Mouse (Mus musculus) CD8-positive naive resting alpha-beta T cell, adult 2 months (primary cell): ENCODE measurements around the gene Ap1s1.

Source experiments
- DNase-seq, 2 experiments: peaks; one replicate each; pipeline ENCODE4 v3.0.0; 2022; ENCODE audit warnings: low read depth in 2 of 2, low spot score in 2 of 2

Ap1s1 gene

GRCm38 (mm10) chr5:137045402-137046323 is at the start of gene Ap1s1:
TSS of gene Ap1s1 (minus strand) at chr5:137046135.
- DNase-seq: peak; percentile 85 to 94

- DNase-seq: no peak
Observed at GRCm38 (mm10) chr5:137095135-137095534, 49.2 kb upstream of the Ap1s1 start.

- DNase-seq: no peak
Observed at GRCm38 (mm10) chr5:137093720-137094119, 47.8 kb upstream of the Ap1s1 start.

GRCm38 (mm10) chr5:137091560-137091959 is 45.6 kb upstream of the Ap1s1 start:
- DNase-seq: no peak

- DNase-seq: no peak
Observed at GRCm38 (mm10) chr5:137090870-137091269, 44.9 kb upstream of the Ap1s1 start.

GRCm38 (mm10) chr5:137087410-137087809 is 41.5 kb upstream of the Ap1s1 start:
- no peak for DNase-seq

GRCm38 (mm10) chr5:137085731-137086130 is 39.8 kb upstream of the Ap1s1 start:
- DNase-seq: no peak

GRCm38 (mm10) chr5:137085021-137085420 is 39.1 kb upstream of the Ap1s1 start:
- DNase-seq: no peak

- DNase-seq: no peak
Observed at GRCm38 (mm10) chr5:137083051-137083450, 37.1 kb upstream of the Ap1s1 start.

- DNase-seq: no peak
Observed at GRCm38 (mm10) chr5:137079849-137080248, 33.9 kb upstream of the Ap1s1 start.

GRCm38 (mm10) chr5:137078616-137079015 is 32.7 kb upstream of the Ap1s1 start:
- no peak for DNase-seq

- DNase-seq: no peak
Observed at GRCm38 (mm10) chr5:137078041-137078440, 32.1 kb upstream of the Ap1s1 start.

GRCm38 (mm10) chr5:137077187-137077586 is 31.3 kb upstream of the Ap1s1 start:
- DNase-seq: no peak

GRCm38 (mm10) chr5:137076191-137076930 is 30.4 kb upstream of the Ap1s1 start:
- DNase-seq: no peak

- no peak for DNase-seq
Observed at GRCm38 (mm10) chr5:137075726-137076125, 29.8 kb upstream of the Ap1s1 start.

GRCm38 (mm10) chr5:137074191-137074651 is 28.3 kb upstream of the Ap1s1 start:
- DNase-seq: no peak

- DNase-seq: no peak
Observed at GRCm38 (mm10) chr5:137073141-137073540, 27.2 kb upstream of the Ap1s1 start.

GRCm38 (mm10) chr5:137072079-137072960 is 26.4 kb upstream of the Ap1s1 start, which contains the start of gene Serpine1:
TSS of gene Serpine1 (minus strand) at chr5:137072268.
- peak in 1 of 2 experiments; percentile 10 for DNase-seq

- no peak for DNase-seq
Observed at GRCm38 (mm10) chr5:137070881-137071605, 25.1 kb upstream of the Ap1s1 start.

- no peak for DNase-seq
Observed at GRCm38 (mm10) chr5:137068711-137069110, 22.8 kb upstream of the Ap1s1 start.
